Mouse (Mus musculus) bone marrow macrophage, adult 2 months (primary cell): Measurements from ENCODE around the gene Fes. TPM values are rescaled to one million over a fixed set of nuclear protein-coding genes. Genes with fewer than 3 reads are reported as not detected.

Experiments used
- H3K27ac ChIP-seq: 2 replicates; pipeline ENCODE4 v1.5.1; 2012; ENCODE audit warnings: low read depth, low read length; ENCODE audit not compliant: insufficient read depth
- H3K4me1 ChIP-seq: 2 replicates; pipeline ENCODE4 v1.6.1; 2012; ENCODE audit warnings: low read length; ENCODE audit not compliant: control insufficient read depth, insufficient read depth
- H3K4me3 ChIP-seq: 2 replicates; pipeline ENCODE4 v1.5.1; 2012; ENCODE audit warnings: mild to moderate bottlenecking, low read length, moderate library complexity; ENCODE audit not compliant: insufficient read depth
- CTCF ChIP-seq: IDR thresholded peaks from 2 replicates; pipeline ENCODE4 v1.5.1; 2012; ENCODE audit warnings: low read depth, mild to moderate bottlenecking, low read length, moderate library complexity
- POLR2A ChIP-seq: IDR thresholded peaks from 2 replicates; pipeline ENCODE4 v1.6.1; 2012; ENCODE audit warnings: mild to moderate bottlenecking, low read depth, low read length, borderline replicate concordance
- polyA plus RNA-seq: library from polyadenylated mRNA; stranded (reverse); fragments of >200 nt; gene quantifications from 2 replicates; pipeline ENCODE4 v1.2.4, GENCODE M21; 2012; ENCODE audit not compliant: missing spikeins, insufficient read depth, insufficient read length

Fes gene
- polyA plus RNA-seq, 1 experiment = 238 TPM

DNA sequence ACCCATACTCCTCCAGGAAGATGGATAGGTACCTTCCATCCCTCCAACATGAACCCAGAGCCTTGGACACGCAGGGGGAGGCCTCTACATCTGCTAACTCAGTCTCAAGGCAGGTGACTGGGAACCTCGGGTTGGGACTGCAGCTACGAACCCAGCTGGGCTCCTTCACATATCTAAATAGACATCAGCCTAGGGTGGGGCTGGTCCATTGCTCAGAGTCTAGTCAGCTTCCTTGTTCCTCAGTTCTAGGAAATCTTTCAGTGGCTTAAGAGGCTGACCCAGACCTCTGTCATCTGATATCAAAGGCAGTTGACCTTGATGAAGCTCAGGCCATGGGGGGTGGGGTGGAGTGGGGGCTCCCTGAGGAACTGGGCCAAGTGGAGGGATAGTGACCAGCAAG lies 31.5 kb upstream of the Fes start:
- H3K4me1 ChIP-seq = peaks cover 27% of the 10 kb centered on the region
- H3K27ac ChIP-seq = no peak overlapping the region
- TF ChIP-seq CTCF (no peak), POLR2A (no peak)
- no peak overlapping the region for H3K4me3 ChIP-seq

- no peak overlapping the region for H3K4me3 ChIP-seq
- H3K27ac ChIP-seq = no peak overlapping the region
- TF ChIP-seq POLR2A (no peak), CTCF (no peak)
- H3K4me1 ChIP-seq = peaks cover 29% of the 10 kb centered on the region
Observed at GRCm38 (mm10) chr7:80418036-80418435, 30.3 kb upstream of the Fes start.

DNA sequence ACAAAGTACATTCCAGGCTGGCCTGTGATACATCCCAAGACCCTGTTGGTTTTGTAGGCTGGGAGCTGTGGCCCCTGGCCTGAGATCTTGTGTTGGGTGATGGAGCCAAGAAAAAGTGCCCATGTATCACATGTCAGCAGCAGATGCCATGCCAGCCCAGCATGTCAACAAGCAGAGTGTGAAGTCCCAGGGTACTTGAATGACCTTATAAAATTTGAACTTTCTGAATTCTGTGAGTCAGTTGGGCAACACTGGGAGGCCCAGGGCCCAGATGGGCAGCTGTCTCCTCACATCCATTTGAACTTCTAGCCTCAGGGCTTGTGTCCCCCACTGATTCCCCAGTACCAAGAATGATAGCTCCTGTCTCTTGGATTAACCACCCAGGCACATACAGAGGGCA lies 29.9 kb upstream of the Fes start:
- Histone ChIP-seq H3K27ac (no peak overlapping the region), H3K4me3 (no peak overlapping the region), H3K4me1 (peaks cover 29% of the 10 kb centered on the region)
- no peak for TF ChIP-seq CTCF
- no peak for TF ChIP-seq POLR2A

DNA sequence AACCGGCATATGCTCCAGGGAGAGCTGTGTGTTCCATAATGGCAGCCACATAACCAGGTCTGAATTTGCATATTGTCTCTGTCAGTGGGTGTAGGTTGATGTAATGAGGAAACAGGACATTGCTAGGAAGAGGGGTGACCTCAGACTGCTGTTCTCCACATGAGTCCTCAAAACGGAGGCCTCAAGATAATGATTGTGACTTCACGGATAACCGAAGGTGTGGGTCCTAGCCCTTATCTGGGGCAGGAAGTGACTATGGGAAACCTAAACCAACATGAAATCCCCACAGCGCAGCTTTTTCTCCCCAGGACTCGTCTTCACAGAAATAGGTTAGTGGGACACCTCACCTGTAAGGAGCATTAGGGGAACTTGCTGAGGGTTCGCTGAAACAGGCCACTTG lies 29.2 kb upstream of the Fes start:
- Histone ChIP-seq H3K27ac (no peak overlapping the region), H3K4me3 (no peak overlapping the region), H3K4me1 (peaks cover 29% of the 10 kb centered on the region)
- TF ChIP-seq POLR2A (no peak), CTCF (no peak)

DNA sequence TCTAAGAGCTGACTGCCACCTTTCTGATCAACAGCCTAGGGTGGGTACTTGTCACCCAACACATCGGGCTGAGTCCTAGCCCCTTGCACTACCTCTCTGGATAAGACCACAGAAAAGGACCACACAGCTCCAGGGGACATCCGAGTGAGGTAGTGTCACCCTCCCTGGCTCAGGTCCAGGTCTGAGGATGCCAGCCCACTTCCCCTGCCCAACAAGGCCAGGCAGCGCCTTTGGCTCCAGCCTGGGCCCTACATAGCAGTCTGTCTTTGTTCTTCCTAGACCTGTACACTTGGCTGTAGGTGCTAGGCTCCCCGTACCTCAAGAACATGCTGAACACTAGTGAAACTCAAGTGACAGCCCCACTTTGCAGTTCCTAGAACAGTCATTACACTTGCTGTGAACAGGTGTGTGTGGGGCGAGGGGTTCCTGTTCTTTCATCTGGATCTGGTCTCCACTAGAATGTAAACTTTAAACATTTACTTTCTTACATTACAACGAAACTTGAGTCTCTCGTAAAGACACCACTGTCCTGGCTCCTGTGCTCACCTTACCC lies 26.6 kb upstream of the Fes start:
- TF ChIP-seq CTCF (no peak), POLR2A (no peak)
- Histone ChIP-seq H3K4me1 (peaks cover 15% of the 10 kb centered on the region), H3K4me3 (no peak overlapping the region), H3K27ac (no peak overlapping the region)

- TF ChIP-seq POLR2A (no peak), CTCF (no peak)
- Histone ChIP-seq H3K4me1 (peaks cover 15% of the 10 kb centered on the region), H3K27ac (no peak overlapping the region), H3K4me3 (no peak overlapping the region)
Observed at GRCm38 (mm10) chr7:80413512-80414302, 26.0 kb upstream of the Fes start.

GRCm38 (mm10) chr7:80412781-80413180 lies 25.0 kb upstream of the Fes start:
- no peak overlapping the region for H3K4me3 ChIP-seq
- peaks cover 14% of the 10 kb centered on the region for H3K4me1 ChIP-seq
- no peak overlapping the region for H3K27ac ChIP-seq
- no peak for TF ChIP-seq POLR2A
- TF ChIP-seq CTCF = no peak

GRCm38 (mm10) chr7:80412279-80412678 lies 24.5 kb upstream of the Fes start:
- no peak for TF ChIP-seq CTCF
- TF ChIP-seq POLR2A = no peak
- no peak overlapping the region for H3K4me3 ChIP-seq
- peaks cover 9% of the 10 kb centered on the region for H3K4me1 ChIP-seq
- no peak overlapping the region for H3K27ac ChIP-seq

GRCm38 (mm10) chr7:80410380-80410779 lies 22.6 kb upstream of the Fes start:
- TF ChIP-seq CTCF (no peak), POLR2A (no peak)
- H3K4me3 ChIP-seq = no peak overlapping the region
- H3K4me1 ChIP-seq = peaks cover 14% of the 10 kb centered on the region
- no peak overlapping the region for H3K27ac ChIP-seq

- Histone ChIP-seq H3K4me3 (no peak overlapping the region), H3K4me1 (peaks cover 25% of the 10 kb centered on the region), H3K27ac (no peak overlapping the region)
- TF ChIP-seq POLR2A (no peak), CTCF (no peak)
Observed at GRCm38 (mm10) chr7:80407712-80408111, 20.0 kb upstream of the Fes start.
